Mouse (Mus musculus): ENCODE measurements around the gene Lcor. TPM values are rescaled to one million over a fixed set of nuclear protein-coding genes. Genes with fewer than 3 reads are reported as not detected.

Lcor gene
- 12.3 and 13.1 TPM in 2 replicates for total RNA-seq (2014; rRNA removed)
- 11.7 and 12.3 TPM in 2 replicates for polyA plus RNA-seq (2015; fragmentation: Nextera tagmentation; extraction: Ambion mirVana)

GRCm38 (mm10) chr19:41482190-41482908 lies at the start of gene Lcor:
Gene Lcor (plus strand): TSS chr19:41482637.
- H3K9ac ChIP-seq (replicated peaks; ENCODE audit: low read length): peak within 1 kb of the TSS; percentile 86
- no peaks in the 10 kb centered on the region for H3K9me3 ChIP-seq (ENCODE audit: low read length)
- peak; percentile 93 for ATAC-seq
- peak within 1 kb of the TSS; percentile 63 for H3K4me2 ChIP-seq (ENCODE audit: low read depth, low read length)
- H3K36me3 ChIP-seq (ENCODE audit: insufficient read depth, low read length): no peaks in the 10 kb centered on the region
- TF ChIP-seq CTCF (IDR thresholded peaks at IDR 0.05; ENCODE audit: low read depth): 0 out of 2 replicates have a peak, but pooled peaks have one; percentile 8
- peak; percentile 92 for DNase-seq (ENCODE audit: low spot score)
- peak within 1 kb of the TSS; percentile 92 for H3K4me3 ChIP-seq (ENCODE audit: low read length)
- H3K27ac ChIP-seq: peak within 1 kb of the TSS; percentile 99
- WGBS: under 1% methylated on average over 53 of the region's 92 CpGs
- no peaks in the 10 kb centered on the region for H3K27me3 ChIP-seq (ENCODE audit: insufficient read depth, low read length)
- H3K4me1 ChIP-seq (ENCODE audit: insufficient read depth, low read length): 0 out of 2 replicates have a peak, but pooled peaks cover 3% of the 10 kb centered on the region

GRCm38 (mm10) chr19:41435366-41435765 lies 47.1 kb upstream of the Lcor start:
- no peaks in the 10 kb centered on the region for H3K9me3 ChIP-seq (ENCODE audit: low read length)
- H3K9ac ChIP-seq (replicated peaks; ENCODE audit: low read length): no peak overlapping the region
- no peak overlapping the region for H3K4me3 ChIP-seq (ENCODE audit: low read length)
- WGBS: 91% methylated on average over 10 of the region's 10 CpGs
- no peak overlapping the region for H3K4me2 ChIP-seq (ENCODE audit: low read depth, low read length)
- H3K36me3 ChIP-seq (ENCODE audit: insufficient read depth, low read length): no peaks in the 10 kb centered on the region
- H3K27ac ChIP-seq: no peak overlapping the region
- TF ChIP-seq CTCF (IDR thresholded peaks at IDR 0.05; ENCODE audit: low read depth): no peak
- no peaks in the 10 kb centered on the region for H3K27me3 ChIP-seq (ENCODE audit: insufficient read depth, low read length)
- no peaks in the 10 kb centered on the region for H3K4me1 ChIP-seq (ENCODE audit: insufficient read depth, low read length)
- DNase-seq (ENCODE audit: low spot score) (no peak), ATAC-seq (no peak)

GRCm38 (mm10) chr19:41436461-41436860 lies 46.0 kb upstream of the Lcor start:
- H3K9me3 ChIP-seq (ENCODE audit: low read length): no peaks in the 10 kb centered on the region
- DNase-seq (ENCODE audit: low spot score) (no peak), ATAC-seq (no peak)
- no peak overlapping the region for H3K4me3 ChIP-seq (ENCODE audit: low read length)
- WGBS: 92% methylated on average over 9 of the region's 9 CpGs
- no peaks in the 10 kb centered on the region for H3K36me3 ChIP-seq (ENCODE audit: insufficient read depth, low read length)
- H3K27ac ChIP-seq: no peak overlapping the region
- H3K4me2 ChIP-seq (ENCODE audit: low read depth, low read length): no peak overlapping the region
- no peak for TF ChIP-seq CTCF (IDR thresholded peaks at IDR 0.05; ENCODE audit: low read depth)
- no peaks in the 10 kb centered on the region for H3K4me1 ChIP-seq (ENCODE audit: insufficient read depth, low read length)
- peaks cover 6% of the 10 kb centered on the region; the same call in 1 of the 2 replicates for H3K27me3 ChIP-seq (ENCODE audit: insufficient read depth, low read length)
- H3K9ac ChIP-seq (replicated peaks; ENCODE audit: low read length): no peak overlapping the region

GRCm38 (mm10) chr19:41438953-41439352 lies 43.5 kb upstream of the Lcor start:
- Histone ChIP-seq H3K36me3 (ENCODE audit: insufficient read depth, low read length) (no peaks in the 10 kb centered on the region), H3K9ac (replicated peaks; ENCODE audit: low read length) (no peak overlapping the region), H3K4me1 (ENCODE audit: insufficient read depth, low read length) (no peaks in the 10 kb centered on the region), H3K4me3 (ENCODE audit: low read length) (no peak overlapping the region), H3K27ac (no peak overlapping the region), H3K4me2 (ENCODE audit: low read depth, low read length) (no peak overlapping the region), H3K9me3 (ENCODE audit: low read length) (no peaks in the 10 kb centered on the region), H3K27me3 (ENCODE audit: insufficient read depth, low read length) (peaks cover 7% of the 10 kb centered on the region; the same call in 1 of the 2 replicates)
- no peak for TF ChIP-seq CTCF (IDR thresholded peaks at IDR 0.05; ENCODE audit: low read depth)
- no peak for DNase-seq (ENCODE audit: low spot score)
- WGBS: 80% methylated on average over 6 of the region's 6 CpGs
- no peak for ATAC-seq

GRCm38 (mm10) chr19:41441446-41441845 lies 41.0 kb upstream of the Lcor start:
- Histone ChIP-seq H3K4me3 (ENCODE audit: low read length) (no peak overlapping the region), H3K4me2 (ENCODE audit: low read depth, low read length) (no peak overlapping the region), H3K9ac (replicated peaks; ENCODE audit: low read length) (no peak overlapping the region), H3K27ac (no peak overlapping the region), H3K4me1 (ENCODE audit: insufficient read depth, low read length) (no peaks in the 10 kb centered on the region), H3K36me3 (ENCODE audit: insufficient read depth, low read length) (no peaks in the 10 kb centered on the region), H3K27me3 (ENCODE audit: insufficient read depth, low read length) (peaks cover 7% of the 10 kb centered on the region; the same call in 1 of the 2 replicates), H3K9me3 (ENCODE audit: low read length) (no peaks in the 10 kb centered on the region)
- no peak for TF ChIP-seq CTCF (IDR thresholded peaks at IDR 0.05; ENCODE audit: low read depth)
- 18% methylated on average over 3 of the region's 3 CpGs for WGBS
- ATAC-seq: no peak
- DNase-seq (ENCODE audit: low spot score): no peak

GRCm38 (mm10) chr19:41441911-41442607 lies 40.4 kb upstream of the Lcor start:
- H3K4me3 ChIP-seq (ENCODE audit: low read length): peak overlapping the region; percentile 27

More at GRCm38 (mm10) chr19:41441911-41442607, 40.4 kb upstream of the Lcor start:
- Histone ChIP-seq H3K4me2 (ENCODE audit: low read depth, low read length) (peak overlapping the region; percentile 56), H3K27ac (no peak overlapping the region), H3K9me3 (ENCODE audit: low read length) (no peaks in the 10 kb centered on the region), H3K9ac (replicated peaks; ENCODE audit: low read length) (0 out of 2 replicates have a peak overlapping the region, but pooled peaks have one; percentile 9), H3K36me3 (ENCODE audit: insufficient read depth, low read length) (no peaks in the 10 kb centered on the region), H3K4me1 (ENCODE audit: insufficient read depth, low read length) (no peaks in the 10 kb centered on the region), H3K27me3 (ENCODE audit: insufficient read depth, low read length) (peaks cover 7% of the 10 kb centered on the region; the same call in 1 of the 2 replicates)
- no peak for DNase-seq (ENCODE audit: low spot score)
- no peak for ATAC-seq
- 12% methylated on average over 20 of the region's 20 CpGs for WGBS
- TF ChIP-seq CTCF (IDR thresholded peaks at IDR 0.05; ENCODE audit: low read depth): no peak
